ENCODE assay signal across 8 mouse cellular contexts in genomic region chr7:80444401-80445249, GRCm38 (mm10). TPM values are rescaled to one million over a fixed set of nuclear protein-coding genes. Genes with fewer than 3 reads are reported as not detected.
A peak's percentile ranks its signal among the peaks of the same experiment; 100 is the strongest.
DNase-seq lines count a peak whose midpoint lies in the region; ATAC-seq and TF ChIP-seq lines count a peak whose summit lies in the region.

No protein-coding gene starts in this region.

- WGBS in intestine, postnatal 0 days = 56% methylated on average over 17 of the region's 17 CpGs

- no peaks in the 10 kb centered on the region for H3K4me1 ChIP-seq in intestine, postnatal 0 days (replicated peaks; ENCODE audit: control insufficient read depth, insufficient read depth, low read length)

- no peak overlapping the region for H3K9ac ChIP-seq in intestine, postnatal 0 days (ENCODE audit: low read depth, low read length)

- H3K27ac ChIP-seq in intestine, postnatal 0 days (ENCODE audit: low read depth, low read length) = no peak overlapping the region

- no peaks in the 10 kb centered on the region for H3K27me3 ChIP-seq in intestine, postnatal 0 days (replicated peaks; ENCODE audit: control insufficient read depth, insufficient read depth, low read length)

- ATAC-seq in intestine, postnatal 0 days = no peak
- no peak for ATAC-seq in frontal cortex, adult (ENCODE audit: low TSS enrichment)

- H3K4me2 ChIP-seq in intestine, postnatal 0 days (replicated peaks; ENCODE audit: low read depth) = no peak overlapping the region

- peak; percentile 11; the same call in 1 of the 2 replicates for TF ChIP-seq CTCF in intestine, postnatal 0 days (IDR thresholded peaks at IDR 0.05; ENCODE audit: low read depth)

- DNase-seq in heart, adult 11 months = peak; percentile 95
- DNase-seq in heart, adult 8-10 months (ENCODE audit: low spot score) = no peak
- peak; percentile 37 for DNase-seq in c-Kit-negative CD71-positive TER-119-positive erythroid progenitor cells, embryonic 14.5 days (ENCODE audit: low read depth, low spot score)
- DNase-seq in naive thymus-derived CD4-positive, alpha-beta T cell, adult 2 months (ENCODE audit: low read depth) = peak; percentile 56
- DNase-seq in left cerebral cortex, adult 18-20 months (ENCODE audit: low spot score in 2 of 2) = no peak
- no peak for DNase-seq in embryo, embryonic 10 days (ENCODE audit: low spot score)

- no peak overlapping the region for H3K4me3 ChIP-seq in intestine, postnatal 0 days (ENCODE audit: low read depth, low read length)

- no peaks in the 10 kb centered on the region for H3K9me3 ChIP-seq in intestine, postnatal 0 days (ENCODE audit: control insufficient read depth)

- no peaks in the 10 kb centered on the region for H3K36me3 ChIP-seq in intestine, postnatal 0 days (ENCODE audit: control insufficient read depth, insufficient read depth)

RNA-seq across cellular contexts. Expression of gene Furin, which starts 39.4 kb away (rescaled TPM):
- total RNA-seq in heart, adult 8-10 months (2022) = 100 to 1,000 TPM in 2 of 4 experiments, 10 to 100 TPM in 2; 91.9 to 122 (median 99.2) TPM
- 25.5 and 26.4 TPM in 2 replicates for polyA plus RNA-seq in intestine, postnatal 0 days (2015; fragmentation: Nextera tagmentation; extraction: Ambion mirVana)
- total RNA-seq in left cerebral cortex, adult 18-20 months (2021) = 10 to 100 TPM; 37.1 to 39.9 TPM

RNA-seq across cellular contexts. Expression of gene Fes, which starts 56.9 kb away (rescaled TPM):
- total RNA-seq in heart, adult 8-10 months (2022) = 10 to 100 TPM in 2 of 4 experiments, 1 to 10 TPM in 2; 6.4 to 13.5 (median 9.1) TPM
- 6.2 and 6.7 TPM in 2 replicates for polyA plus RNA-seq in intestine, postnatal 0 days (2015; fragmentation: Nextera tagmentation; extraction: Ambion mirVana)
- total RNA-seq in left cerebral cortex, adult 18-20 months (2021) = 1 to 10 TPM; 4.5 to 5.8 TPM

Comparison
In these comparisons a context has a peak if more than half of its experiments do, and no peak if none do; other contexts are left out.
1. DNase-seq: peak in heart, adult 11 months (single experiment), c-Kit-negative CD71-positive TER-119-positive erythroid progenitor cells, embryonic 14.5 days (single experiment) and naive thymus-derived CD4-positive, alpha-beta T cell, adult 2 months (single experiment); none in heart, adult 8-10 months (single experiment), left cerebral cortex, adult 18-20 months (0 of 2) and embryo, embryonic 10 days (single experiment).